In genomic region chr10:44447406-44448139, GRCm38 (mm10) we compare ENCODE assay signal across 10 mouse cellular contexts.
DNase-seq lines count a peak whose midpoint lies in the region; ATAC-seq and TF ChIP-seq lines count a peak whose summit lies in the region.
"Had no signal": no experiment of that assay in that cellular context is flagged by ENCODE, and none has a peak within 500 bp of the region (broad histone marks: within the 10 kb centered on the region; RNA-seq: fewer than 3 reads in every experiment).

No protein-coding gene starts in this region.

- TF ChIP-seq CTCF in CH12.LX (conservative IDR thresholded peaks at IDR 0.05 in 1 of 2, IDR thresholded peaks at IDR 0.05 in 1 of 2; ENCODE audit: low read depth in 2 of 2, low read length in 2 of 2): no peak
- TF ChIP-seq CTCF in midbrain, postnatal 0 days (IDR thresholded peaks at IDR 0.05): no peak

- peak overlapping the region; percentile 38 for H3K4me2 ChIP-seq in heart, embryonic 12.5 days
- peak overlapping the region; percentile 44 for H3K4me2 ChIP-seq in CH12.LX (ENCODE audit: insufficient read depth, low read depth, poor library complexity, severe bottlenecking)
- no peak overlapping the region for H3K4me2 ChIP-seq in midbrain, postnatal 0 days (ENCODE audit: low read depth, low read length, poor library complexity, severe bottlenecking)
- H3K4me2 ChIP-seq: neural tube, embryonic 13.5 days had no signal

- no peaks in the 10 kb centered on the region for H3K36me3 ChIP-seq in heart, embryonic 12.5 days
- H3K36me3 ChIP-seq in heart, embryonic 10.5 days: no peaks in the 10 kb centered on the region
- peaks cover 6 to 32% of the 10 kb centered on the region in 2 experiments for H3K36me3 ChIP-seq in CH12.LX (replicated peaks in 1 of 2; ENCODE audit: control insufficient read depth in 1 of 2, insufficient read depth in 1 of 2, low read length in 1 of 2)
- peaks cover 43% of the 10 kb centered on the region; the same call in 1 of the 2 replicates for H3K36me3 ChIP-seq in macrophage (ENCODE audit: inconsistent target)
- H3K36me3 ChIP-seq in midbrain, postnatal 0 days (ENCODE audit: insufficient read depth, low read length): no peaks in the 10 kb centered on the region
- H3K36me3 ChIP-seq: neural tube, embryonic 13.5 days had no signal

- TF ChIP-seq POLR2A in CH12.LX (IDR thresholded peaks at IDR 0.05; ENCODE audit: low read depth, low read length): no peak; the same call in 1 of the 2 replicates

- H3K79me2 ChIP-seq in CH12.LX (replicated peaks; ENCODE audit: control insufficient read depth, extremely low read depth, insufficient read depth, poor library complexity, severe bottlenecking): peaks cover 50% of the 10 kb centered on the region
- peaks cover 18% of the 10 kb centered on the region; the same call in 1 of the 2 replicates for H3K79me2 ChIP-seq in macrophage (ENCODE audit: inconsistent target)

- no peak overlapping the region for H3K4me3 ChIP-seq in heart, embryonic 12.5 days
- H3K4me3 ChIP-seq in heart, embryonic 10.5 days: no peak overlapping the region
- H3K4me3 ChIP-seq in CH12.LX (replicated peaks in 1 of 3; ENCODE audit: low read depth in 2 of 3, low read length in 2 of 3, poor library complexity in 1 of 3) (peak overlapping the region in 2 of 3 experiments; percentile 24 to 50), macrophage (ENCODE audit: inconsistent target) (no peak overlapping the region)
- H3K4me3 ChIP-seq in midbrain, postnatal 0 days (ENCODE audit: low read depth, low read length): no peak overlapping the region
- H3K4me3 ChIP-seq: neural tube, embryonic 13.5 days had no signal

- dilution Hi-C loops in CH12.LX (cut with MboI; ENCODE audit: extremely low pct_ligation_motif_present, extremely low pct_unique_long_range_greater_than_20kb, low sequenced_read_pairs): no loop called here

- H3K9me3 ChIP-seq in heart, embryonic 12.5 days (replicated peaks): no peaks in the 10 kb centered on the region
- no peaks in the 10 kb centered on the region for H3K9me3 ChIP-seq in heart, embryonic 10.5 days
- no peaks in the 10 kb centered on the region for H3K9me3 ChIP-seq in CH12.LX (replicated peaks; ENCODE audit: low read length)
- no peaks in the 10 kb centered on the region for H3K9me3 ChIP-seq in midbrain, postnatal 0 days (ENCODE audit: low read length)
- H3K9me3 ChIP-seq: neural tube, embryonic 13.5 days had no signal

- in situ Hi-C loops in CH12.LX (cut with MboI; ENCODE audit: low pct_ligation_motif_present, low pct_unique_long_range_greater_than_20kb, low sequenced_read_pairs): loop anchor here (5.0 kb wide), 2 partner anchors 70 to 110 kb away; no protein-coding TSS in a partner anchor

- ATAC-seq in heart, embryonic 12.5 days (ENCODE audit: insufficient number of reproducible peaks, low FRiP score): no peak
- no peak for ATAC-seq in midbrain, postnatal 0 days (ENCODE audit: low FRiP score)

- H3K4me1 ChIP-seq in heart, embryonic 12.5 days (replicated peaks): peaks cover 21% of the 10 kb centered on the region
- H3K4me1 ChIP-seq in heart, embryonic 10.5 days: peaks cover 30% of the 10 kb centered on the region
- peaks cover 18 to 95% of the 10 kb centered on the region in 2 experiments for H3K4me1 ChIP-seq in CH12.LX (ENCODE audit: control insufficient read depth in 1 of 2, insufficient read depth in 2 of 2)
- no peaks in the 10 kb centered on the region for H3K4me1 ChIP-seq in midbrain, postnatal 0 days (ENCODE audit: insufficient read depth, low read length)
- H3K4me1 ChIP-seq: neural tube, embryonic 13.5 days had no signal

- H3K9ac ChIP-seq in heart, embryonic 12.5 days: no peak overlapping the region
- peak overlapping the region; percentile 92 for H3K9ac ChIP-seq in CH12.LX (ENCODE audit: insufficient read depth, low read depth)
- no peak overlapping the region for H3K9ac ChIP-seq in midbrain, postnatal 0 days (replicated peaks; ENCODE audit: low read length, poor library complexity, severe bottlenecking)
- H3K9ac ChIP-seq: neural tube, embryonic 13.5 days had no signal

- 80% methylated on average over 14 of the region's 14 CpGs for WGBS in heart, embryonic 12.5 days
- 80% methylated on average over 14 of the region's 14 CpGs for WGBS in heart, embryonic 10.5 days
- 58% methylated on average over 10 of the region's 14 CpGs for WGBS in macrophage (ENCODE audit: missing documents)
- 93% methylated on average over 14 of the region's 14 CpGs for WGBS in midbrain, postnatal 0 days

- no peak for TF ChIP-seq EP300 in CH12.LX (IDR thresholded peaks at IDR 0.05; ENCODE audit: low read length)

- no peak overlapping the region for H3K27ac ChIP-seq in heart, embryonic 12.5 days (ENCODE audit: poor library complexity, severe bottlenecking)
- H3K27ac ChIP-seq in heart, embryonic 10.5 days: no peak overlapping the region
- H3K27ac ChIP-seq in CH12.LX (ENCODE audit: insufficient read depth, low read depth) (peak overlapping the region; percentile 96), macrophage (peak overlapping the region; percentile 17; the same call in 1 of the 2 replicates)
- H3K27ac ChIP-seq in midbrain, postnatal 0 days (ENCODE audit: low read depth, low read length): no peak overlapping the region
- H3K27ac ChIP-seq: neural tube, embryonic 13.5 days had no signal

- TF ChIP-seq RAD21 in CH12.LX (IDR thresholded peaks at IDR 0.05; ENCODE audit: low read depth, low read length): no peak

- peaks cover 14% of the 10 kb centered on the region for H3K27me3 ChIP-seq in heart, embryonic 12.5 days (replicated peaks)
- 0 out of 2 replicates have a peak, but pooled peaks cover 5% of the 10 kb centered on the region for H3K27me3 ChIP-seq in heart, embryonic 10.5 days (ENCODE audit: insufficient read depth, poor library complexity, severe bottlenecking)
- H3K27me3 ChIP-seq in CH12.LX (replicated peaks): no peaks in the 10 kb centered on the region
- H3K27me3 ChIP-seq in midbrain, postnatal 0 days (ENCODE audit: insufficient read depth, low read length): no peaks in the 10 kb centered on the region
- H3K27me3 ChIP-seq: neural tube, embryonic 13.5 days had no signal

- no peak for DNase-seq in heart, embryonic 10.5 days (ENCODE audit: low spot score)
- no peak for DNase-seq in CH12.LX (ENCODE audit: extremely low read depth)
- DNase-seq in kidney, postnatal 36 days: peak; percentile 43 to 48
- no peak for DNase-seq in right cerebral cortex, postnatal 10 days (ENCODE audit: low spot score in 2 of 2)
- no peak for DNase-seq in spleen, adult 18-20 months
- no peak for DNase-seq in midbrain, postnatal 0 days (ENCODE audit: low spot score)
- DNase-seq: layer of hippocampus, adult 9-11 months had no signal

TF ChIP-seq in CH12.LX, 34 proteins besides CTCF, POLR2A, EP300 and RAD21:
- TF ChIP-seq ETS1 (conservative IDR thresholded peaks at IDR 0.05; ENCODE audit: low read depth, low read length) (no peak), SMC3 (IDR thresholded peaks at IDR 0.05; ENCODE audit: low read depth, low read length) (no peak; the same call in 1 of the 2 replicates), NELFE (IDR thresholded peaks at IDR 0.05; ENCODE audit: low read depth, low read length) (no peak), CHD2 (IDR thresholded peaks at IDR 0.05; ENCODE audit: low read length) (no peak), NRF1 (IDR thresholded peaks at IDR 0.05; ENCODE audit: low read depth, low read length) (no peak), PAX5 (IDR thresholded peaks at IDR 0.05; ENCODE audit: low read length) (no peak), CHD1 (IDR thresholded peaks at IDR 0.05; ENCODE audit: low read depth, low read length) (peak; percentile 85; the same call in 1 of the 2 replicates), JUN (IDR thresholded peaks at IDR 0.05; ENCODE audit: insufficient read depth, low read depth, low read length) (no peak), MYC (IDR thresholded peaks at IDR 0.05; ENCODE audit: low read depth, low read length) (0 out of 2 replicates have a peak, but pooled peaks have one; percentile 30), IRF4 (IDR thresholded peaks at IDR 0.05; ENCODE audit: low read depth, low read length) (peak; percentile 23; the same call in 1 of the 2 replicates), ZNF384 (IDR thresholded peaks at IDR 0.05; ENCODE audit: low read depth, low read length) (no peak), MXI1 (IDR thresholded peaks at IDR 0.05; ENCODE audit: low read depth, low read length) (0 out of 2 replicates have a peak, but pooled peaks have one; percentile 48), MAFK (IDR thresholded peaks at IDR 0.05; ENCODE audit: insufficient replicate concordance, low read length) (no peak), USF1 (IDR thresholded peaks at IDR 0.05; ENCODE audit: low read depth, low read length) (no peak), E2F4 (IDR thresholded peaks at IDR 0.05; ENCODE audit: insufficient replicate concordance, low read depth, low read length) (no peak), GABPA (IDR thresholded peaks at IDR 0.05; ENCODE audit: insufficient replicate concordance, low read depth, low read length) (no peak), RCOR1 (conservative IDR thresholded peaks at IDR 0.05; ENCODE audit: low read depth, low read length) (no peak), UBTF (IDR thresholded peaks at IDR 0.05; ENCODE audit: low read depth, low read length) (no peak; the same call in 1 of the 2 replicates), JUND (conservative IDR thresholded peaks at IDR 0.05; ENCODE audit: low read depth, low read length) (no peak), MAZ (IDR thresholded peaks at IDR 0.05; ENCODE audit: low read depth, low read length) (no peak), TCF12 (IDR thresholded peaks at IDR 0.05; ENCODE audit: low read depth, low read length) (0 out of 2 replicates have a peak, but pooled peaks have one; percentile 32), BHLHE40 (IDR thresholded peaks at IDR 0.05; ENCODE audit: low read depth, low read length) (peak; percentile 31; the same call in 1 of the 2 replicates), ZKSCAN1 (IDR thresholded peaks at IDR 0.05; ENCODE audit: borderline replicate concordance, low read depth, low read length) (no peak), MAX (IDR thresholded peaks at IDR 0.05; ENCODE audit: low read length) (no peak), POLR2AphosphoS2 (IDR thresholded peaks at IDR 0.05; ENCODE audit: low read depth, low read length) (peak; percentile 50; the same call in 1 of the 2 replicates), USF2 (conservative IDR thresholded peaks at IDR 0.05; ENCODE audit: low read depth, low read length) (no peak), TBP (conservative IDR thresholded peaks at IDR 0.05; ENCODE audit: low read depth, low read length) (0 out of 2 replicates have a peak, but pooled peaks have one; percentile 3), HCFC1 (IDR thresholded peaks at IDR 0.05; ENCODE audit: low read depth, low read length) (no peak), ZC3H11A (IDR thresholded peaks at IDR 0.05; ENCODE audit: low read depth, low read length) (no peak), ZMIZ1 (IDR thresholded peaks at IDR 0.05; ENCODE audit: low read depth, low read length) (no peak), SIN3A (IDR thresholded peaks at IDR 0.05; ENCODE audit: low read length) (peak; percentile 71), ELF1 (IDR thresholded peaks at IDR 0.05; ENCODE audit: low read depth, low read length) (no peak)

Comparison
In these comparisons a context has a peak if more than half of its experiments do, and no peak if none do; other contexts are left out.
1. H3K27ac ChIP-seq: peak in CH12.LX (single experiment) and macrophage (single experiment); none in heart, embryonic 12.5 days (single experiment), heart, embryonic 10.5 days (single experiment) and midbrain, postnatal 0 days (single experiment).
2. H3K4me3 ChIP-seq: peak in CH12.LX (2 of 3); none in heart, embryonic 12.5 days (single experiment), heart, embryonic 10.5 days (single experiment), macrophage (single experiment) and midbrain, postnatal 0 days (single experiment).
3. DNase-seq: peak in kidney, postnatal 36 days (2 of 2); none in heart, embryonic 10.5 days (single experiment), CH12.LX (single experiment), right cerebral cortex, postnatal 10 days (0 of 2), spleen, adult 18-20 months (0 of 2) and midbrain, postnatal 0 days (single experiment).